Mouse (Mus musculus): ENCODE measurements around the gene Rspry1. TPM values are rescaled to one million over a fixed set of nuclear protein-coding genes. Genes with fewer than 3 reads are reported as not detected.

Rspry1 gene
- polyA plus RNA-seq, 1 experiment from 2014 or later = 56.6 TPM

DNA sequence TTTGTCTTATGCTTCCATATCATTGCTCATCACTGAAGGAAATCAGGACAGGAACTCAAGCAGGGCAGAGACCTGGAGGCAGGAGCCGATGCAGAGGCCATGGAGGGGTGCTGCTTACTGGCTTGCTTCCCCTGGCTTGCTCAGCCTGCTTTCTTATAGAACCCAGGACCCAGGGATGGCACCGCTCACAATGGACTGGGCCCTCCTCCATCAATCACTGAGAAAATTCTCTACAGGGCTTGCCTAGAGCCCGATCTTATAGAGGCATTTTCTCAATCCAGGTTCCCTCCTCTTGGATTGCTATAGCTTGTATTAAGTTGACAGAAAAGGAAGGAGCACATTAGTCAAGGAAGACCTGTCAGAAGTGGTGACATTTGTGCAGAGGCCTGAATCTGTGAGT, 94.8 kb downstream of the Rspry1 start:
- 50% methylated on average over 3 of the region's 3 CpGs for WGBS
- Histone ChIP-seq H3K27ac (no peak overlapping the region), H3K9me3 (no peaks in the 10 kb centered on the region), H3K4me1 (replicated peaks) (peaks cover 18% of the 10 kb centered on the region), H3K4me2 (replicated peaks) (peak overlapping the region; percentile 72; the same call in 1 of the 2 replicates), H3K27me3 (peaks cover 61% of the 10 kb centered on the region), H3K9ac (replicated peaks) (no peak overlapping the region), H3K36me3 (no peaks in the 10 kb centered on the region), H3K4me3 (replicated peaks) (peak overlapping the region; percentile 43; the same call in 1 of the 2 replicates)
- ATAC-seq = no peak

DNA sequence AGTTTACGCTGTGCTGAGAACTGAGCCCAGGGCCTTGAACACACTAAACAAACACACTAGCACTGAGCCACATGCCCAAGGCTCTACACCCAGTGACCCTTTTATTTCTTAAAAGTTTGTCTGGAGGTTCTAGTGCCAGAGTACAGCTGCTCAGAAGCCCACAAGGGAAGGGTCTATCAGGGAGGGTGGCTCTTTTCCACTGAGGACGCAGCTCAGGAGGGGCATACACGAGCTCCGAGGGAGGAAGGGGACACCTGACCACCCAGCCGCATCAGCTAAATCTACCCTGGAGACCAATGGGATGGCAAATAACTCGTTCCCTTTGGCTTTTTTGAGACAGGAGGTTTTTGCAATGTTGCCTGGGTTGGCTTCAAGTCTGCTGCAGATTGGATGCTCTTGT, 96.2 kb downstream of the Rspry1 start:
- peaks cover 51% of the 10 kb centered on the region for H3K27me3 ChIP-seq
- WGBS = 82% methylated on average over 6 of the region's 6 CpGs
- H3K4me2 ChIP-seq (replicated peaks) = no peak overlapping the region
- no peaks in the 10 kb centered on the region for H3K36me3 ChIP-seq
- H3K9ac ChIP-seq (replicated peaks) = no peak overlapping the region
- ATAC-seq = no peak
- H3K4me3 ChIP-seq (replicated peaks) = no peak overlapping the region
- H3K9me3 ChIP-seq = no peaks in the 10 kb centered on the region
- peaks cover 15% of the 10 kb centered on the region for H3K4me1 ChIP-seq (replicated peaks)
- H3K27ac ChIP-seq = no peak overlapping the region

DNA sequence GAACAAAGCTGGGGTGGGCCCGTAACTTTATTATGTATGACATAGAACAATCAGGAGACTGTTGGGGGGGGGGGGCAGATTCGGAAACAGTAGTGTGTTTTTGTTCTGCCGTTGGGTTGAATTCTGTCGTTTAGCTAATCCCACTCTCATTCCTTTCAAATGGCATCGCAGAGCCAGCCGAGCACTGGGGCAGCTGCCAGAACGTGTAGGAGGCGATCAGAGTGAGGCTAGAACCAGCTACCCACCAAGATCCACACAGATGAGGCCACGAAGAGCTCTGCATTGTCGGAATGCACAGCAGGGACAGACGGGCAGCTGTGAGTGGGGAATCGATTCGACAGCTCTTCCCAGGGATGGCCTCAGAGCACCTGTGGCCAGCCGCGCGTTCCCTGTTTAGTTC, 97.6 kb downstream of the Rspry1 start:
- H3K4me1 ChIP-seq (replicated peaks) = peaks cover 15% of the 10 kb centered on the region
- H3K27ac ChIP-seq = no peak overlapping the region
- peaks cover 37% of the 10 kb centered on the region for H3K27me3 ChIP-seq
- no peak for ATAC-seq
- 56% methylated on average over 16 of the region's 16 CpGs for WGBS
- no peak overlapping the region for H3K9ac ChIP-seq (replicated peaks)
- no peak overlapping the region for H3K4me3 ChIP-seq (replicated peaks)
- no peak overlapping the region for H3K4me2 ChIP-seq (replicated peaks)
- no peaks in the 10 kb centered on the region for H3K36me3 ChIP-seq
- no peaks in the 10 kb centered on the region for H3K9me3 ChIP-seq

DNA sequence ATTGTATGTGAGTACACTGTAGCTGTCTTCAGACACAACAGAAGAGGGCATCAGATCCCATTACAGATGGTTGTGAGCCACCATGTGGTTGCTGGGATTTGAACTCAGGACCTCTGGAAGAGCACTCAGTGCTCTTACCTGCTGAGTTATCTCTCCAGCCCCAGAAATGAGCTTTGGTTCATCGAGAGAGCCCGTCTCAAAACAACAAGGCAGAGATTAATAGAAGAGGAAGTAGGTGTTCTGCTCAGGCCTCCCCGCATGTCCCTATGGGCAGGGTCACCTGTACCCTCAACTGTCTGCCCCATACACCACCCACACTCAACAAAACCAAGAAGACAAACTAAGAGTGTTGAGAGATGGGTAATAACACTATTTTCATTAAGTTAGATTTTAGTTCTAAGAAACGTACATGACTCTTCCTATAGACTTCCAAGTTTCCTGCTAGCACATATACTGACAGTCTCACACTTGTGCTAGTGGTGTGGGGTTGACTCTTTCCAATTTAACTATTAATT, 98.7 kb downstream of the Rspry1 start:
- 87% methylated on average over 4 of the region's 4 CpGs for WGBS
- Histone ChIP-seq H3K27me3 (peaks cover 26% of the 10 kb centered on the region), H3K9ac (replicated peaks) (no peak overlapping the region), H3K36me3 (no peaks in the 10 kb centered on the region), H3K4me1 (replicated peaks) (peaks cover 8% of the 10 kb centered on the region), H3K9me3 (no peaks in the 10 kb centered on the region), H3K27ac (no peak overlapping the region), H3K4me2 (replicated peaks) (no peak overlapping the region), H3K4me3 (replicated peaks) (no peak overlapping the region)
- ATAC-seq = no peak

DNA sequence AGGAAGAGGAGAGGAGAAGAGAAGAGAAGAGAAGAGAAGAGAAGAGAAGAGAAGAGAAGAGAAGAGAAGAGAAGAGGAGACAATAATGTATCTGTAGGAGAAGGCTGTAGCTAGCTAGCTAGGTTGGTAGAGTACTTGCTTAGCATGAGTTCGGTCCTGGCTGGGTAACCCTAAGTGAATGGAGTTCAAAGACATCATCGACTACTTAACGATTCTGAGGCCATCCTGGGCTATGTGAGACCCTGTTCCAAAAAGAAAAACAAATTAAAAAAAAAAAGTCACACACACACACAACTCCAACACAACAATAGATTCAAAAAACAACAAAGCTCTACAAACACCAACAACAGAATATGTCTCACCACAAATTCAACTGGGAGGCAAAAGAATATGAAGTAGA, 100.4 kb downstream of the Rspry1 start:
- Histone ChIP-seq H3K4me3 (replicated peaks) (no peak overlapping the region), H3K36me3 (no peaks in the 10 kb centered on the region), H3K4me1 (replicated peaks) (no peaks in the 10 kb centered on the region), H3K9me3 (no peaks in the 10 kb centered on the region), H3K9ac (replicated peaks) (no peak overlapping the region), H3K4me2 (replicated peaks) (peak overlapping the region; percentile 50; the same call in 1 of the 2 replicates), H3K27ac (no peak overlapping the region), H3K27me3 (peaks cover 15% of the 10 kb centered on the region)
- no peak for ATAC-seq
- WGBS = 78% methylated on average over 3 of the region's 3 CpGs

DNA sequence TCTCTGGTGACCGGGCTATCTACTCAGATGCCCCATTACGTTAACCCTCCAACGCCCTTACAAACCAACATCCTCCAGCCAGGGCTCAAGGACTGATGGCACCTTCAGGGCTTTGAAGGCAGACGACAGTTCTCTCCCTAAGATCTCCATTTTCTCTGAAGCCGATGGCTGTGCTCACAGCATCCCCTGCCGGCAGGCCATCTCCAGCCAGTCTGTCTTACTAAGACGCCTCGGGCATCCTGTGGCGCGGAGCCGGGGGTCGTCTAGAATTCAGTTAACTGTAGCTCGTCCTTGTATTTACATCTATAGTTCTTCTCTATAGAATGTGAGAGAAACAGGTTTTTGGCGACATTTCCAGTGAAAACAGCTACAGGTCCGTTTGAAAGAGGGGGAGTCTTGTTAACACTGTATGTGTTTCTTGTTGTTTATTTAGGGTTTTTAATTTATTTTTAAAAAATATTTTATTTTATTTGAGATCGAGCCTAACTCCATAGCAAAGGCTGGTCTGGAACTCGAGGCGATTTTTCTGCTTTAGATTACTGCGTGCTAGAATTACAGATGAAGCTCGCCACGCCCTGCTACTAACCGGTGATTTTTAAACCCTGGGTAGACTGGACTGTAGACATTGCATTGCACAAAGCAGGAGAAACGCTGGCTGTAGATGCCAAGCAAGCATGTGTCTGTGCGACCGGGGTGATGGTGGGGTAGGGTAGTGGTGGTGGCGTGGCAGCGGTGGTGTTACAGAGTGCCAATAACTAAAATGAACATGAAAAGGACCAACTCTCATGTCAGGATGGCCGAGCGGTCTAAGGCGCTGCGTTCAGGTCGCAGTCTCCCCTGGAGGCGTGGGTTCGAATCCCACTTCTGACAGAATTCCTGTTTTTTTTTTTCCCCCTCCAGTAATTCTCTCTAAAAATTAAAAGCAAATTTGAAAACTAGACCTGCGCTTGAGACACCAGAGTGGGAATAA, 101.4 kb downstream of the Rspry1 start:
- peaks cover 6% of the 10 kb centered on the region for H3K27me3 ChIP-seq
- H3K9me3 ChIP-seq = no peaks in the 10 kb centered on the region
- WGBS = under 1% methylated on average over 35 of the region's 35 CpGs
- H3K4me2 ChIP-seq (replicated peaks) = peak overlapping the region; percentile 50
- H3K4me3 ChIP-seq (replicated peaks) = peak overlapping the region; percentile 35
- peak overlapping the region; percentile 29; the same call in 1 of the 2 replicates for H3K9ac ChIP-seq (replicated peaks)
- H3K4me1 ChIP-seq (replicated peaks) = no peaks in the 10 kb centered on the region
- ATAC-seq = peak; percentile 75
- peak overlapping the region; percentile 6; the same call in 1 of the 2 replicates for H3K27ac ChIP-seq
- no peaks in the 10 kb centered on the region for H3K36me3 ChIP-seq

DNA sequence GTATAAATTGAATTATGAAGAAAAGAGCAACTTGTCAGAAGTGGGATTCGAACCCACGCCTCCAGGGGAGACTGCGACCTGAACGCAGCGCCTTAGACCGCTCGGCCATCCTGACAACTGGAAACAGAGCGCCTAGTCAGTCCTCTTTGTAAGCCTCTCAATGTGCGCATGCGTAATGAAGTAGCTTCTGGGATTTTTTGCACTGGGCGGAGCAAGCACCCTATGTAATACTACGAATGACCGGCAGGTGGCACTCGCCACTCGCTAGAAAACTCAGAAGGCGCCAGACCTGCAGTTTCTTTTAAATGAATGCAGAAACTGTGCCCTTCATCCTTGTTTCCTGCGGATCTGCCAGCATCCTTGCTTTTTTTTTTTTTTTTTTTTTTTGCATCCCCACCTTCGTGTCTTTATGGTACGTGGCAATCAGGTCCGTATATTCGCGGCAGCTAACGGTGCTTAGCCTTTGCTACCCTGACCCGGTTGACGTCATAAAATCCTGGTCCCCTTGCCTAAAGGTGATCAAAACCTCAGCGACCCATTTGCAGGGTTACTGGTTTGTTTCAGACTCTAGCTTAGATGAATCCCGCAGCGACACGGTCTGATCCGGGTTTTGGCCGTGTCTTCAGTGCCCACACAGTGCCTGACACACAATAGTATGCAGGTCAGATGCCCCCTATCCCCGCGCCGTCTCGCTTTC, 102.4 kb downstream of the Rspry1 start:
- Histone ChIP-seq H3K9me3 (no peaks in the 10 kb centered on the region), H3K27me3 (0 out of 2 replicates have a peak, but pooled peaks cover 5% of the 10 kb centered on the region), H3K4me2 (replicated peaks) (peak overlapping the region; percentile 60), H3K4me1 (replicated peaks) (no peaks in the 10 kb centered on the region), H3K4me3 (replicated peaks) (peak overlapping the region; percentile 51), H3K36me3 (no peaks in the 10 kb centered on the region), H3K9ac (replicated peaks) (peak overlapping the region; percentile 70), H3K27ac (peak overlapping the region; percentile 72)
- peak; percentile 91 for ATAC-seq
- WGBS = under 1% methylated on average over 35 of the region's 35 CpGs

DNA sequence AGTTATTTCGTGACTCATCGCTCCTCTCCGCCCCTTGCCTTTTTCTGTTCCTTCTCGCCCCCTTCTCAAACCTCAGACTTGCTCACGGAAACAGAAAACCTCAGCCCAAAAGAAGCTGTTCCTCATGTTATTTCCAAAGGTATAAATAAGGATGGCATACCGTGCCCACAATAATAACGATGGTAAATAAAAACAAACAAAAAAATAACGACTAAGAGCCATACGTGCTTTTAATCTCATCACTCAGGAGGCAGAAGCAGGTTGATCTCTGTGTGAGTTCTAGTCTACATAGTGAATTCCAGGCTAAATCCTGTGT, 102.9 kb downstream of the Rspry1 start:
- H3K4me3 ChIP-seq (replicated peaks) = peak overlapping the region; percentile 51
- peak overlapping the region; percentile 72 for H3K27ac ChIP-seq
- H3K4me1 ChIP-seq (replicated peaks) = no peaks in the 10 kb centered on the region
- 17% methylated on average over 9 of the region's 9 CpGs for WGBS
- H3K27me3 ChIP-seq = 0 out of 2 replicates have a peak, but pooled peaks cover 5% of the 10 kb centered on the region
- peak overlapping the region; percentile 70 for H3K9ac ChIP-seq (replicated peaks)
- H3K36me3 ChIP-seq = no peaks in the 10 kb centered on the region
- H3K4me2 ChIP-seq (replicated peaks) = peak overlapping the region; percentile 60
- no peak for ATAC-seq
- no peaks in the 10 kb centered on the region for H3K9me3 ChIP-seq

DNA sequence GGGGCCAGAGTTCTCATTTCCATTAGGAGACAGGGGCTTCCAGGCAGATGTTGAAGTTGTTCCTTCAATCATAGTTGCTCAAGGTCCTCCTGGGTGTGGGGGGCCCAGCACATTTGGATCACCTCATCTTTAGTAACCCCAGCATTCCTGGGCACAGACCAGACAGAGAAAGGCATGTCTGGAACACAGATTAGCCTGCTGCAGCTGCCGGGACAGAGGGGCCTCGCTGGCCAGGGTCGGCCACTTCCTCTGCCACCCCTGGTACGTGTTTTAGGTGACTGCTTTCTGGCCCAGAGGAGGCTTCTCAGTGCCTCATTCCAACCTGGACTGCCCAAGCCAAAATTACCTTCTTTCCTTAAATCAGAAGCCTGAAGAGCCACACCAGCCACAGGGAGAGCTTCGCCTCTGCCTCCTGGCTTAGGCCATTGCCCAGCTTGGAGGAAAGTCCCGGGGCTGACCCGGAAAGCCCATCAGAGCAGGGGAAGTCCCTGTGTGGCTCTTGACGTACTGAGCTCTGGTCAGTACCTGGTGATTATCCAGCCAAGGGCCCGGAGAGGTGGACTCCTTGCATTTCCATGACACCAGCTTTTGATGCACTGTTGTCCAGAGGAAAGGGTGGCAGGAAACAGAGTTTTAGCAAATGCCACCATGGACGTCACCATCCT, 104.0 kb downstream of the Rspry1 start:
- 92% methylated on average over 10 of the region's 10 CpGs for WGBS
- H3K9me3 ChIP-seq = no peaks in the 10 kb centered on the region
- no peaks in the 10 kb centered on the region for H3K4me1 ChIP-seq (replicated peaks)
- no peak overlapping the region for H3K9ac ChIP-seq (replicated peaks)
- no peak for ATAC-seq
- no peak overlapping the region for H3K4me3 ChIP-seq (replicated peaks)
- no peaks in the 10 kb centered on the region for H3K36me3 ChIP-seq
- H3K27me3 ChIP-seq = 0 out of 2 replicates have a peak, but pooled peaks cover 5% of the 10 kb centered on the region
- no peak overlapping the region for H3K27ac ChIP-seq
- H3K4me2 ChIP-seq (replicated peaks) = no peak overlapping the region

DNA sequence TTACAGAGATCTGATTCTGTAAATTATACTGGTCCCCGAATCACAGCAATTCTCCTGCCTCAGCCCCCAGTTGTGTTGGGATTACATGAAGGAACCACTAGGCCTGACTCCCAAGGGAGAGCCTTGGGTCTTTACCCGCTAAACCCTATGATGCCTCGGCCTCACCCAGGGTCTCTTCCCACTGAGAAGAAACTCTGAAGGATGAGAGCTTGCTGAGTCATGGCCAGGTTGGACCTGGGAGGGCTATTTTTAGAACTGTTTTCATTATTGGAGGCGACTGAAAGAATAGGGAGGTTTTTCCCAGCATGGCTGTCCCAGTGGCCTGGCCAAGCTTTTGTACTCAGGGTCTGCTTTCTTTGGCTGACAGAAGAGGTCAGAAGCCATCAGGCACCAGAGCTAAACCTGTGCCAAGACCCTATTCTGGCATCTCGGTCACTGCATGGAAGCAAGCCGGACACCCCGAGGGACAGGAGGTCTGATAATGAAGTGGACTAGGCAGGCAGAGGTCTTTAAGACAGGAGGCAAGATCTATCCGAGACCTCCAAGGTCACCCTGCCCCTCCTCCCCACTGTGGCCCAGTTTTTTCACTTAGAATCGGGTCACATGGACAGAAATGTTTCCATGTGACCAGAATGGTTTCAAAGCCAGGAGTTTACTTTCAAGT, 105.1 kb downstream of the Rspry1 start:
- H3K4me1 ChIP-seq (replicated peaks) = no peaks in the 10 kb centered on the region
- no peak for ATAC-seq
- no peak overlapping the region for H3K4me2 ChIP-seq (replicated peaks)
- H3K9me3 ChIP-seq = no peaks in the 10 kb centered on the region
- H3K4me3 ChIP-seq (replicated peaks) = no peak overlapping the region
- 0 out of 2 replicates have a peak, but pooled peaks cover 5% of the 10 kb centered on the region for H3K27me3 ChIP-seq
- H3K36me3 ChIP-seq = no peaks in the 10 kb centered on the region
- 76% methylated on average over 9 of the region's 9 CpGs for WGBS
- H3K9ac ChIP-seq (replicated peaks) = no peak overlapping the region
- H3K27ac ChIP-seq = no peak overlapping the region

All from midbrain, embryonic 13.5 days (tissue).